Mouse (Mus musculus) bone marrow, adult 2 months (tissue): ENCODE measurements around the gene Abi3. TPM values are rescaled to one million over a fixed set of nuclear protein-coding genes. Genes with fewer than 3 reads are reported as not detected.

ENCODE experiments used
- H3K27ac ChIP-seq: fragments of 200-500 bp; 2 replicates; pipeline ENCODE4 v1.5.1; 2012; ENCODE audit warnings: low read depth, mild to moderate bottlenecking, control low read depth, inconsistent platforms, low read length; ENCODE audit not compliant: control insufficient read depth, poor library complexity, insufficient read depth
- H3K4me1 ChIP-seq: fragments of 200-500 bp; 2 replicates; pipeline ENCODE4 v1.6.1; 2011; ENCODE audit warnings: low read length; ENCODE audit not compliant: control insufficient read depth, insufficient read depth
- H3K4me3 ChIP-seq: fragments of 200-500 bp; replicated peaks from 2 replicates; pipeline ENCODE3; 2011; ENCODE audit warnings: mild to moderate bottlenecking, low read depth, low read length, control low read depth; ENCODE audit not compliant: control insufficient read depth
- CTCF ChIP-seq: fragments of 200-500 bp; IDR thresholded peaks from 2 replicates; pipeline ENCODE4 v1.5.1; 2011; ENCODE audit warnings: low read length, control low read depth; ENCODE audit not compliant: control insufficient read depth, insufficient read depth
- POLR2A ChIP-seq: fragments of 200-500 bp; IDR thresholded peaks from 2 replicates; pipeline ENCODE4 v1.6.1; 2011; ENCODE audit warnings: low read depth, mild to moderate bottlenecking, control low read depth, low read length, borderline replicate concordance; ENCODE audit not compliant: control insufficient read depth
- WGBS: fragments of 180-500 bp; shearing (Covaris S2); methylation state at CpG from one replicate; pipeline ENCODE4 v1.1.7; 2018; 5-methylcytosine and 5-hydroxymethylcytosine counted together
- polyA plus RNA-seq: library from polyadenylated mRNA; stranded (reverse); fragments of >200 nt; gene quantifications from 2 replicates; pipeline ENCODE4 v1.2.4, GENCODE M21; 2011; ENCODE audit warnings: low replicate concordance; ENCODE audit not compliant: missing spikeins, insufficient read depth, insufficient read length

Gene Abi3
- polyA plus RNA-seq, 1 experiment, result 39.0 TPM

- TF ChIP-seq POLR2A, result no peak
- TF ChIP-seq CTCF, result no peak
- peak overlapping the region; percentile 85 for H3K27ac ChIP-seq
- under 1% methylated on average over 11 of the region's 11 CpGs for WGBS
- H3K4me1 ChIP-seq, result peaks cover 2% of the 10 kb centered on the region; the same call in 1 of the 2 replicates
- peak overlapping the region; percentile 69 for H3K4me3 ChIP-seq
Observed at GRCm38 (mm10) chr11:95824877-95825243, 17.4 kb downstream of the Abi3 start.

- H3K4me1 ChIP-seq, result peaks cover 2% of the 10 kb centered on the region; the same call in 1 of the 2 replicates
- WGBS, result 1% methylated on average over 77 of the region's 78 CpGs
- no peak for TF ChIP-seq CTCF
- peak; percentile 63; the same call in 1 of the 2 replicates for TF ChIP-seq POLR2A
- peak within 1 kb of the TSS; percentile 90 for H3K4me3 ChIP-seq
- peak within 1 kb of the TSS; percentile 85 for H3K27ac ChIP-seq
Observed at GRCm38 (mm10) chr11:95824071-95824876, 18.0 kb downstream of the Abi3 start, which contains the start of gene Phospho1. Gene Phospho1, plus strand, starts transcription at chr11:95824499.

GRCm38 (mm10) chr11:95822437-95822836 is 19.8 kb downstream of the Abi3 start:
- H3K4me1 ChIP-seq, result no peaks in the 10 kb centered on the region; the same call in 1 of the 2 replicates
- 88% methylated on average over 4 of the region's 4 CpGs for WGBS
- no peak overlapping the region for H3K27ac ChIP-seq

GRCm38 (mm10) chr11:95821511-95821910 is 20.8 kb downstream of the Abi3 start:
- no peaks in the 10 kb centered on the region for H3K4me1 ChIP-seq
- TF ChIP-seq POLR2A (no peak), CTCF (no peak)
- WGBS, result 78% methylated on average over 3 of the region's 3 CpGs
- no peak overlapping the region for H3K27ac ChIP-seq
- H3K4me3 ChIP-seq, result no peak overlapping the region

More at GRCm38 (mm10) chr11:95822437-95822836, 19.8 kb downstream of the Abi3 start:
- no peak overlapping the region for H3K4me3 ChIP-seq
- no peak for TF ChIP-seq POLR2A
- TF ChIP-seq CTCF, result no peak

GRCm38 (mm10) chr11:95819138-95819537 is 23.1 kb downstream of the Abi3 start:
- no peaks in the 10 kb centered on the region for H3K4me1 ChIP-seq
- no peak overlapping the region for H3K27ac ChIP-seq
- 91% methylated on average over 8 of the region's 8 CpGs for WGBS
- TF ChIP-seq POLR2A, result no peak
- no peak for TF ChIP-seq CTCF
- no peak overlapping the region for H3K4me3 ChIP-seq

GRCm38 (mm10) chr11:95815412-95815811 is 26.9 kb downstream of the Abi3 start:
- no peak overlapping the region for H3K27ac ChIP-seq
- peaks cover 6% of the 10 kb centered on the region; the same call in 1 of the 2 replicates for H3K4me1 ChIP-seq
- TF ChIP-seq POLR2A (no peak), CTCF (no peak)
- H3K4me3 ChIP-seq, result no peak overlapping the region
- WGBS, result 81% methylated on average over 9 of the region's 9 CpGs

- TF ChIP-seq POLR2A, result no peak
- no peak for TF ChIP-seq CTCF
- 77% methylated on average over 5 of the region's 5 CpGs for WGBS
- Histone ChIP-seq H3K4me1 (peaks cover 6% of the 10 kb centered on the region; the same call in 1 of the 2 replicates), H3K27ac (no peak overlapping the region), H3K4me3 (no peak overlapping the region)
Observed at GRCm38 (mm10) chr11:95814857-95815256, 27.4 kb downstream of the Abi3 start.

GRCm38 (mm10) chr11:95814101-95814500 is 28.2 kb downstream of the Abi3 start:
- Histone ChIP-seq H3K27ac (no peak overlapping the region), H3K4me1 (peaks cover 7% of the 10 kb centered on the region; the same call in 1 of the 2 replicates), H3K4me3 (no peak overlapping the region)
- TF ChIP-seq POLR2A, result no peak
- TF ChIP-seq CTCF, result no peak
- 91% methylated on average over 2 of the region's 2 CpGs for WGBS
